Mouse (Mus musculus) layer of hippocampus, adult 9-10 months (tissue): ENCODE results near the gene Ugt1a7c.

Source experiments
- DNase-seq: peaks from one replicate; pipeline ENCODE4 v3.0.0; 2022; ENCODE audit warnings: low spot score

The Ugt1a7c gene

GRCm38 (mm10) chr1:88240072-88240471, 145.2 kb downstream of the Ugt1a7c start:
- DNase-seq = no peak

GRCm38 (mm10) chr1:88240579-88240978, 145.7 kb downstream of the Ugt1a7c start:
- no peak for DNase-seq

- no peak for DNase-seq
Measured at GRCm38 (mm10) chr1:88243861-88244260, 149.0 kb downstream of the Ugt1a7c start.

GRCm38 (mm10) chr1:88245881-88246280, 151.0 kb downstream of the Ugt1a7c start:
- no peak for DNase-seq

GRCm38 (mm10) chr1:88246386-88246785, 151.5 kb downstream of the Ugt1a7c start:
- no peak for DNase-seq

- DNase-seq = no peak
Measured at GRCm38 (mm10) chr1:88247660-88248059, 152.8 kb downstream of the Ugt1a7c start.

- no peak for DNase-seq
Measured at GRCm38 (mm10) chr1:88248658-88249057, 153.8 kb downstream of the Ugt1a7c start.

- DNase-seq = no peak
Measured at GRCm38 (mm10) chr1:88249596-88249995, 154.7 kb downstream of the Ugt1a7c start.

- no peak for DNase-seq
Measured at GRCm38 (mm10) chr1:88250023-88250422, 155.2 kb downstream of the Ugt1a7c start.

GRCm38 (mm10) chr1:88253106-88253505, 158.2 kb downstream of the Ugt1a7c start:
- no peak for DNase-seq

- DNase-seq = no peak
Measured at GRCm38 (mm10) chr1:88253540-88253939, 158.7 kb downstream of the Ugt1a7c start.

- no peak for DNase-seq
Measured at GRCm38 (mm10) chr1:88254793-88255465, 160.1 kb downstream of the Ugt1a7c start.

- DNase-seq = no peak
Measured at GRCm38 (mm10) chr1:88255466-88255857, 160.6 kb downstream of the Ugt1a7c start.

- DNase-seq = no peak
Measured at GRCm38 (mm10) chr1:88255989-88256754, 161.3 kb downstream of the Ugt1a7c start.

GRCm38 (mm10) chr1:88256886-88257663, 162.2 kb downstream of the Ugt1a7c start:
- DNase-seq = no peak

- no peak for DNase-seq
Measured at GRCm38 (mm10) chr1:88257681-88258080, 162.8 kb downstream of the Ugt1a7c start.

- DNase-seq = no peak
Measured at GRCm38 (mm10) chr1:88258361-88258760, 163.5 kb downstream of the Ugt1a7c start.

- no peak for DNase-seq
Measured at GRCm38 (mm10) chr1:88258881-88259642, 164.2 kb downstream of the Ugt1a7c start.

- DNase-seq = no peak
Measured at GRCm38 (mm10) chr1:88259643-88260024, 164.8 kb downstream of the Ugt1a7c start.

- no peak for DNase-seq
Measured at GRCm38 (mm10) chr1:88260114-88260513, 165.3 kb downstream of the Ugt1a7c start.

GRCm38 (mm10) chr1:88260604-88261377, 165.9 kb downstream of the Ugt1a7c start:
- no peak for DNase-seq
